ENCODE assay signal across 11 mouse cellular contexts in the genomic region with DNA sequence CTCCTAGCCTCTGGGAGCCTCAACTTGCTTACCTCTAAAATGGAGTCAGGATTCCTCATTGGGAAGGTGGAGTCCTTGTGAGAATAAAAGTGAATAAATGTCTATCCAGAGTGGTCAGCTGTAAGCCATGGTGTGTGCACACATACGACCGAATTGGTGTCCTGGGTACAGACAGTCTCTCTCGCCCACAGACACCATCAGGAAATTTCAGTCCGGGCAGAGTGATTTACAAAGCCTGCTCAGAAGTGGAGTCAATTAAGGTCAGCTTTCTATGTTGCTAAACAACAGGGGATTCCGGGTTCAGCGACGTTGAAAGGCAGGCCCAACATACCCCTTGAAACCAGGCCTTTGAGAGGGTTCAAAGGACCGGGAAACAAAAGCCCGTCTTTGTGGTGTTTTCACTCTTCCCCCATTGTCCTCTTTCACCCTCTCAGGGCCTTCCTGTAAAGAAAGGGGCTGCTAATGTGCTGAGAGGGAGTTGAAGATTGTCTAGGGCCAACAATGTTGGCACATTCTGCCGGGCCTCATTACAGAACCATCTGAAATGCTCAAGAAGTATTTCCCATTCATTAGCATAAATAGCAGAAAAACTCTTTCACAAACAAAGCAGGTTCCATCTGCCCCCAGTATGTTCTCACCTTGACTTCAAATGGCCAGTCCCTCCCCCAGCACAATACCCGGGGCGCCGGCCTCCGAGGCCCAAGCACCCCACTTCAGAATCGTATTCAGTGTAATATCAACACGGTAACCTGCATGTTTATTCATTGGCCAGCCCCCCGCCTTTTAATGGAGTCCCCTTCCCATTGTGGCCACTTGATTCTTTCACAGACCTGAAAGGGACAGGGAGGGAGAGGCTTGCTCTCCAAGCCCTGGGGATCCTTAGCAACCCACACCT.
DNase-seq lines count a peak whose midpoint lies in the region; ATAC-seq lines count a peak whose summit lies in the region.
"Had no signal": no experiment of that assay in that cellular context is flagged by ENCODE, and none has a peak within 500 bp of the region (broad histone marks: within the 10 kb centered on the region; RNA-seq: fewer than 3 reads in every experiment).

No protein-coding gene starts in this region.

- no peak for ATAC-seq in neural tube, embryonic 15.5 days (ENCODE audit: low FRiP score)
- ATAC-seq in forebrain, embryonic 16.5 days = peak; percentile 75
- peak; percentile 86 for ATAC-seq in midbrain, embryonic 11.5 days (ENCODE audit: low FRiP score)
- no peak for ATAC-seq in heart, embryonic 12.5 days (ENCODE audit: insufficient number of reproducible peaks, low FRiP score)

- peaks cover 12% of the 10 kb centered on the region; the same call in 1 of the 2 replicates for H3K4me1 ChIP-seq in neural tube, embryonic 15.5 days
- peaks cover 12% of the 10 kb centered on the region for H3K4me1 ChIP-seq in forebrain, embryonic 16.5 days (replicated peaks; ENCODE audit: control insufficient read depth, insufficient read depth, low read length)
- peaks cover 15% of the 10 kb centered on the region for H3K4me1 ChIP-seq in midbrain, embryonic 11.5 days (ENCODE audit: control insufficient read depth, insufficient read depth, low read length)
- peaks cover 4% of the 10 kb centered on the region; the same call in 1 of the 2 replicates for H3K4me1 ChIP-seq in heart, embryonic 12.5 days (replicated peaks)

- H3K9ac ChIP-seq in neural tube, embryonic 15.5 days (replicated peaks) = no peak overlapping the region
- no peak overlapping the region for H3K9ac ChIP-seq in forebrain, embryonic 16.5 days (replicated peaks; ENCODE audit: low read depth, low read length)
- H3K9ac ChIP-seq in midbrain, embryonic 11.5 days (ENCODE audit: low read length) = no peak overlapping the region
- no peak overlapping the region for H3K9ac ChIP-seq in heart, embryonic 12.5 days
- H3K9ac ChIP-seq: limb, embryonic 15.5 days had no signal

- no peaks in the 10 kb centered on the region for H3K36me3 ChIP-seq in neural tube, embryonic 15.5 days
- H3K36me3 ChIP-seq in forebrain, embryonic 16.5 days (ENCODE audit: control insufficient read depth, insufficient read depth) = no peaks in the 10 kb centered on the region
- H3K36me3 ChIP-seq in midbrain, embryonic 11.5 days (ENCODE audit: control insufficient read depth, insufficient read depth, low read length) = no peaks in the 10 kb centered on the region
- no peaks in the 10 kb centered on the region for H3K36me3 ChIP-seq in heart, embryonic 12.5 days
- H3K36me3 ChIP-seq: limb, embryonic 15.5 days had no signal

- H3K27me3 ChIP-seq in neural tube, embryonic 15.5 days (replicated peaks) = peaks cover 24% of the 10 kb centered on the region
- peaks cover 18% of the 10 kb centered on the region for H3K27me3 ChIP-seq in forebrain, embryonic 16.5 days (replicated peaks; ENCODE audit: control insufficient read depth, insufficient read depth, low read length)
- peaks cover 77% of the 10 kb centered on the region for H3K27me3 ChIP-seq in midbrain, embryonic 11.5 days (ENCODE audit: control insufficient read depth, insufficient read depth, low read length)
- peaks cover 8% of the 10 kb centered on the region; the same call in 1 of the 2 replicates for H3K27me3 ChIP-seq in heart, embryonic 12.5 days (replicated peaks)
- H3K27me3 ChIP-seq: limb, embryonic 15.5 days had no signal

- peak; percentile 67 for DNase-seq in neural tube, embryonic 10.5 days (ENCODE audit: extremely low spot score, low spot score)
- peak; percentile 95 for DNase-seq in midbrain, embryonic 11.5 days (ENCODE audit: low spot score, missing footprints)
- no peak for DNase-seq in ovary, postnatal 14 days (ENCODE audit: low spot score)
- DNase-seq in kidney, adult 11 months = no peak
- DNase-seq in cerebellum, adult 18-20 months = no peak
- DNase-seq: adrenal gland, postnatal 10 days; heart, postnatal 4 days had no signal

- no peak overlapping the region for H3K27ac ChIP-seq in neural tube, embryonic 15.5 days (replicated peaks)
- no peak overlapping the region for H3K27ac ChIP-seq in forebrain, embryonic 16.5 days (ENCODE audit: low read length)
- H3K27ac ChIP-seq in midbrain, embryonic 11.5 days (ENCODE audit: low read depth, low read length) = no peak overlapping the region; the same call in 1 of the 2 replicates
- no peak overlapping the region for H3K27ac ChIP-seq in heart, embryonic 12.5 days (ENCODE audit: poor library complexity, severe bottlenecking)
- H3K27ac ChIP-seq: limb, embryonic 15.5 days had no signal

- H3K4me3 ChIP-seq in neural tube, embryonic 15.5 days (replicated peaks) = no peak overlapping the region
- H3K4me3 ChIP-seq in forebrain, embryonic 16.5 days (replicated peaks; ENCODE audit: low read length) = no peak overlapping the region
- H3K4me3 ChIP-seq in midbrain, embryonic 11.5 days (ENCODE audit: low read depth, low read length) = no peak overlapping the region
- no peak overlapping the region for H3K4me3 ChIP-seq in heart, embryonic 12.5 days
- H3K4me3 ChIP-seq: limb, embryonic 15.5 days had no signal

- no peak overlapping the region for H3K4me2 ChIP-seq in neural tube, embryonic 15.5 days
- no peak overlapping the region for H3K4me2 ChIP-seq in forebrain, embryonic 16.5 days (ENCODE audit: low read length)
- H3K4me2 ChIP-seq in midbrain, embryonic 11.5 days = peak overlapping the region; percentile 10; the same call in 1 of the 2 replicates
- H3K4me2 ChIP-seq in heart, embryonic 12.5 days = no peak overlapping the region
- H3K4me2 ChIP-seq: limb, embryonic 15.5 days had no signal

- H3K9me3 ChIP-seq in neural tube, embryonic 15.5 days (replicated peaks) = no peaks in the 10 kb centered on the region
- H3K9me3 ChIP-seq in forebrain, embryonic 16.5 days (ENCODE audit: control insufficient read depth, low read length) = no peaks in the 10 kb centered on the region
- no peaks in the 10 kb centered on the region; the same call in 1 of the 2 replicates for H3K9me3 ChIP-seq in midbrain, embryonic 11.5 days (ENCODE audit: control insufficient read depth, low read length)
- H3K9me3 ChIP-seq in heart, embryonic 12.5 days (replicated peaks) = no peaks in the 10 kb centered on the region
- H3K9me3 ChIP-seq: limb, embryonic 15.5 days had no signal

- WGBS in neural tube, embryonic 15.5 days = 15% methylated on average over 17 of the region's 17 CpGs
- WGBS in forebrain, embryonic 16.5 days = 4% methylated on average over 17 of the region's 17 CpGs
- 15% methylated on average over 17 of the region's 17 CpGs for WGBS in midbrain, embryonic 11.5 days
- 60% methylated on average over 17 of the region's 17 CpGs for WGBS in heart, embryonic 12.5 days

Comparison
In these comparisons a context has a peak if more than half of its experiments do, and no peak if none do; other contexts are left out.
1. DNase-seq: peak in neural tube, embryonic 10.5 days (single experiment) and midbrain, embryonic 11.5 days (single experiment); none in ovary, postnatal 14 days (single experiment), kidney, adult 11 months (single experiment) and cerebellum, adult 18-20 months (0 of 2).
2. ATAC-seq: peak in forebrain, embryonic 16.5 days (single experiment) and midbrain, embryonic 11.5 days (single experiment); none in neural tube, embryonic 15.5 days (single experiment) and heart, embryonic 12.5 days (single experiment).